Mouse (Mus musculus) spleen, adult 2 months (tissue): ENCODE data around the gene Fyb.

Source experiments
- CTCF ChIP-seq: fragments of 200-500 bp; IDR thresholded peaks from 2 replicates; pipeline ENCODE4 v1.5.1; 2011; ENCODE audit warnings: mild to moderate bottlenecking, inconsistent platforms; ENCODE audit not compliant: insufficient read depth, insufficient read length, insufficient replicate concordance; ENCODE audit errors: extremely low read depth
- POLR2A ChIP-seq: fragments of 200-500 bp; IDR thresholded peaks from 2 replicates; pipeline ENCODE4 v1.6.1; 2011; ENCODE audit warnings: low read depth, low read length, inconsistent platforms

GRCm38 (mm10) chr15:6648757-6649403, 126.2 kb downstream of the Fyb start:
- no peak for TF ChIP-seq CTCF
- no peak for TF ChIP-seq POLR2A
